Mouse (Mus musculus): ENCODE measurements at regions not wholly inside any gene's neighbourhood (a gene's known extent, or its start where the extent isn't known, plus 50 kb on each side); places are given as distances from the start of the nearest gene placed in this dataset.

- TF ChIP-seq CTCF (IDR thresholded peaks at IDR 0.05; ENCODE audit: low read depth): no peak
- TF ChIP-seq EP300 (IDR thresholded peaks at IDR 0.05; ENCODE audit: low read depth): no peak
Observed at GRCm38 (mm10) chr2:117902837-117903236, 208.8 kb upstream of the Thbs1 start.

All from liver, postnatal 0 days (tissue).